Mouse (Mus musculus) thymus, postnatal 14 days (tissue): ENCODE measurements around the gene Sptb.

Experiments
- DNase-seq: peaks from one replicate; pipeline ENCODE4 v3.0.0; 2021

Gene Sptb

GRCm38 (mm10) chr12:76572261-76573251 is 137.8 kb downstream of the Sptb start:
- DNase-seq = no peak

- no peak for DNase-seq
Observed at GRCm38 (mm10) chr12:76571266-76571665, 139.1 kb downstream of the Sptb start.

GRCm38 (mm10) chr12:76570221-76570940 is 140.0 kb downstream of the Sptb start:
- DNase-seq = no peak

- no peak for DNase-seq
Observed at GRCm38 (mm10) chr12:76566284-76566683, 144.1 kb downstream of the Sptb start.

- no peak for DNase-seq
Observed at GRCm38 (mm10) chr12:76562196-76562595, 148.2 kb downstream of the Sptb start.

- peak; percentile 38 for DNase-seq
Observed at GRCm38 (mm10) chr12:76558206-76558605, 152.1 kb downstream of the Sptb start.

- DNase-seq = no peak
Observed at GRCm38 (mm10) chr12:76556745-76557389, 153.5 kb downstream of the Sptb start.

- DNase-seq = no peak
Observed at GRCm38 (mm10) chr12:76556187-76556586, 154.2 kb downstream of the Sptb start.

GRCm38 (mm10) chr12:76554871-76555386 is 155.4 kb downstream of the Sptb start:
- DNase-seq = no peak

- DNase-seq = no peak
Observed at GRCm38 (mm10) chr12:76554392-76554791, 156.0 kb downstream of the Sptb start.

GRCm38 (mm10) chr12:76553917-76554316 is 156.4 kb downstream of the Sptb start:
- DNase-seq = no peak

GRCm38 (mm10) chr12:76552958-76553357 is 157.4 kb downstream of the Sptb start:
- no peak for DNase-seq

- DNase-seq = no peak
Observed at GRCm38 (mm10) chr12:76552321-76552720, 158.0 kb downstream of the Sptb start.

- DNase-seq = no peak
Observed at GRCm38 (mm10) chr12:76549203-76549602, 161.1 kb downstream of the Sptb start.

- no peak for DNase-seq
Observed at GRCm38 (mm10) chr12:76548082-76548423, 162.3 kb downstream of the Sptb start.

GRCm38 (mm10) chr12:76547409-76548081 is 162.8 kb downstream of the Sptb start:
- peak; percentile 66 for DNase-seq

- no peak for DNase-seq
Observed at GRCm38 (mm10) chr12:76546383-76547276, 163.7 kb downstream of the Sptb start.

- no peak for DNase-seq
Observed at GRCm38 (mm10) chr12:76545786-76546370, 164.5 kb downstream of the Sptb start.

GRCm38 (mm10) chr12:76541879-76542278 is 168.5 kb downstream of the Sptb start:
- DNase-seq = no peak

- DNase-seq = no peak
Observed at GRCm38 (mm10) chr12:76541475-76541874, 168.9 kb downstream of the Sptb start.

GRCm38 (mm10) chr12:76540701-76541221 is 169.6 kb downstream of the Sptb start:
- no peak for DNase-seq
